Mouse (Mus musculus): ENCODE measurements at regions not wholly inside any gene's neighbourhood (a gene's known extent, or its start where the extent isn't known, plus 50 kb on each side); places are given as distances from the start of the nearest gene placed in this dataset.

GRCm38 (mm10) chr8:6775103-6775502, 1670.0 kb upstream of the Slc10a2 start:
- Histone ChIP-seq H3K4me2 (ENCODE audit: low read depth) (no peak overlapping the region), H3K36me3 (replicated peaks; ENCODE audit: control insufficient read depth, insufficient read depth, low read depth) (no peaks in the 10 kb centered on the region), H3K4me1 (replicated peaks; ENCODE audit: control insufficient read depth in 2 of 2, insufficient read depth in 2 of 2, low read length in 1 of 2) (no peaks in the 10 kb centered on the region), H3K27ac (no peak overlapping the region), H3K4me3 (ENCODE audit: insufficient read depth in 1 of 2, low read depth in 2 of 2, low read length in 2 of 2) (no peak overlapping the region), H3K9me3 (ENCODE audit: control insufficient read depth, low read length) (no peaks in the 10 kb centered on the region), H3K27me3 (ENCODE audit: control insufficient read depth, insufficient read depth, low read length) (no peaks in the 10 kb centered on the region), H3K9ac (replicated peaks) (no peak overlapping the region)
- WGBS (ENCODE audit: insufficient replicate concordance): 64% methylated on average over 3 of the region's 3 CpGs
- ATAC-seq (ENCODE audit: insufficient read depth) (no peak), DNase-seq (ENCODE audit: low read depth in 3 of 3, low spot score in 3 of 3) (no peak)
- TF ChIP-seq EP300 (IDR thresholded peaks at IDR 0.05; ENCODE audit: low read depth) (no peak), CTCF (IDR thresholded peaks at IDR 0.05; ENCODE audit: low read depth) (no peak)

GRCm38 (mm10) chr8:6729571-6729970, 1624.4 kb upstream of the Slc10a2 start:
- H3K4me3 ChIP-seq (ENCODE audit: insufficient read depth in 1 of 2, low read depth in 2 of 2, low read length in 2 of 2): no peak overlapping the region
- no peak overlapping the region for H3K27ac ChIP-seq
- no peaks in the 10 kb centered on the region for H3K9me3 ChIP-seq (ENCODE audit: control insufficient read depth, low read length)
- DNase-seq (ENCODE audit: low read depth in 3 of 3, low spot score in 3 of 3) (no peak), ATAC-seq (ENCODE audit: insufficient read depth) (no peak)
- H3K4me2 ChIP-seq (ENCODE audit: low read depth): no peak overlapping the region
- WGBS (ENCODE audit: insufficient replicate concordance): 55% methylated on average over 3 of the region's 3 CpGs
- no peaks in the 10 kb centered on the region for H3K36me3 ChIP-seq (replicated peaks; ENCODE audit: control insufficient read depth, insufficient read depth, low read depth)
- H3K27me3 ChIP-seq (ENCODE audit: control insufficient read depth, insufficient read depth, low read length): no peaks in the 10 kb centered on the region
- H3K9ac ChIP-seq (replicated peaks): no peak overlapping the region
- TF ChIP-seq EP300 (IDR thresholded peaks at IDR 0.05; ENCODE audit: low read depth): no peak
- no peak for TF ChIP-seq CTCF (IDR thresholded peaks at IDR 0.05; ENCODE audit: low read depth)
- H3K4me1 ChIP-seq (replicated peaks; ENCODE audit: control insufficient read depth in 2 of 2, insufficient read depth in 2 of 2, low read length in 1 of 2): no peaks in the 10 kb centered on the region

DNA sequence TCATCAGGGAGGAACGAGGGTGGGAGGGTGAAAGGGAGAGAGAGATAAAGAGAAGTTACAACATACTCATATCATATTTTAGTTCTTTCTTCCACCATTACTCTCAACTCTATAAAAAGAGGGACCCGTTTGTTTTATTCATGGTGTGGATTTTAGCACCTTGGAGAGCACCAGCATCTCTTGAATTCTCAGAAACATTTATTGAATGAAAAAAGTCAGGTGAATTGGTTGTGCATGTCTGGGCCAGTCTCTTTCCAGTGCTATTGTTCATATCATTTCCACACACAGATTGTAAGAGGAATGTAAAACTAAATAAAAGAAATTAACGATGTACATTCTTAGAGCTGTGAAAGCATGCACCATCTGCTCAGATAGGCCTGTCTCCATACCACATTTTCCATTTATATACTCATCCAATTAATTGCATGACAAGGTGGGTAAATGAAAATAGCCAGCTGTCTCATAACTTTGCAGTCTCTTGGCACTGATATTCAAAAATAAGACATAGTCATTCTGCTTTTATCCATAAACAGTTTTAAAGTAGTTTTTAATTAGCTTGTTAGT, 1603.8 kb upstream of the Slc10a2 start:
- no peak overlapping the region for H3K9ac ChIP-seq (replicated peaks)
- no peaks in the 10 kb centered on the region for H3K4me1 ChIP-seq (replicated peaks; ENCODE audit: control insufficient read depth in 2 of 2, insufficient read depth in 2 of 2, low read length in 1 of 2)
- no peak overlapping the region for H3K4me2 ChIP-seq (ENCODE audit: low read depth)
- no peak for DNase-seq (ENCODE audit: low read depth in 3 of 3, low spot score in 3 of 3)
- no peak for TF ChIP-seq CTCF (IDR thresholded peaks at IDR 0.05; ENCODE audit: low read depth)
- TF ChIP-seq EP300 (IDR thresholded peaks at IDR 0.05; ENCODE audit: low read depth): no peak
- H3K9me3 ChIP-seq (ENCODE audit: control insufficient read depth, low read length): no peaks in the 10 kb centered on the region
- H3K36me3 ChIP-seq (replicated peaks; ENCODE audit: control insufficient read depth, insufficient read depth, low read depth): no peaks in the 10 kb centered on the region
- H3K4me3 ChIP-seq (ENCODE audit: insufficient read depth in 1 of 2, low read depth in 2 of 2, low read length in 2 of 2): no peak overlapping the region
- no peak for ATAC-seq (ENCODE audit: insufficient read depth)
- 35% methylated on average over 3 of the region's 3 CpGs for WGBS (ENCODE audit: insufficient replicate concordance)
- H3K27me3 ChIP-seq (ENCODE audit: control insufficient read depth, insufficient read depth, low read length): no peaks in the 10 kb centered on the region
- no peak overlapping the region for H3K27ac ChIP-seq

GRCm38 (mm10) chr8:6688595-6688994, 1583.4 kb upstream of the Slc10a2 start:
- Histone ChIP-seq H3K9ac (replicated peaks) (no peak overlapping the region), H3K9me3 (ENCODE audit: control insufficient read depth, low read length) (no peaks in the 10 kb centered on the region), H3K4me1 (replicated peaks; ENCODE audit: control insufficient read depth in 2 of 2, insufficient read depth in 2 of 2, low read length in 1 of 2) (no peaks in the 10 kb centered on the region), H3K27me3 (ENCODE audit: control insufficient read depth, insufficient read depth, low read length) (no peaks in the 10 kb centered on the region), H3K4me3 (ENCODE audit: insufficient read depth in 1 of 2, low read depth in 2 of 2, low read length in 2 of 2) (no peak overlapping the region), H3K4me2 (ENCODE audit: low read depth) (no peak overlapping the region), H3K27ac (no peak overlapping the region), H3K36me3 (replicated peaks; ENCODE audit: control insufficient read depth, insufficient read depth, low read depth) (no peaks in the 10 kb centered on the region)
- 59% methylated on average over 4 of the region's 4 CpGs for WGBS (ENCODE audit: insufficient replicate concordance)
- DNase-seq (ENCODE audit: low read depth in 3 of 3, low spot score in 3 of 3): no peak
- no peak for ATAC-seq (ENCODE audit: insufficient read depth)
- no peak for TF ChIP-seq CTCF (IDR thresholded peaks at IDR 0.05; ENCODE audit: low read depth)
- no peak for TF ChIP-seq EP300 (IDR thresholded peaks at IDR 0.05; ENCODE audit: low read depth)

DNA sequence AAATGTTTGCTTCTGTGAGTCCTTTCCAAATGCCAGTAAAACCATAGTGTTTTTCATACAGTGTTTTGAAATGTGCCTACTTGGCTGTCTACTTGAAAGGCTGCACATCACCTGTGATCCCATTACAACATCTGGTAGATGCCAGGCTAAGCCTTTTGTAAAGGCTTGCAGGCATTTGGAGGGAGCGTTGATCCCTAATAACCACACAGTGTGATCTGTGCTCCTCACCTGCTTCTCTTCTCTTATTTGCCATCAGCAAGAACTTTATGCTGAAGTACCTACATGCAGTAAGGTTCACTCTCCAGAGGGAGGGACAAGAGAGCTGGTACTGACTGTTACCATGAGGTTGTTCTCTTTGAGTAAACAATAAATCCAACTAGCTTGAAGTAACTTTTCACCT, 1553.7 kb upstream of the Slc10a2 start:
- WGBS (ENCODE audit: insufficient replicate concordance): 67% methylated on average over 1 of the region's 1 CpGs
- Histone ChIP-seq H3K9ac (replicated peaks) (no peak overlapping the region), H3K27me3 (ENCODE audit: control insufficient read depth, insufficient read depth, low read length) (no peaks in the 10 kb centered on the region), H3K4me2 (ENCODE audit: low read depth) (no peak overlapping the region), H3K4me3 (ENCODE audit: insufficient read depth in 1 of 2, low read depth in 2 of 2, low read length in 2 of 2) (no peak overlapping the region), H3K9me3 (ENCODE audit: control insufficient read depth, low read length) (no peaks in the 10 kb centered on the region), H3K27ac (no peak overlapping the region), H3K4me1 (replicated peaks; ENCODE audit: control insufficient read depth in 2 of 2, insufficient read depth in 2 of 2, low read length in 1 of 2) (no peaks in the 10 kb centered on the region), H3K36me3 (replicated peaks; ENCODE audit: control insufficient read depth, insufficient read depth, low read depth) (no peaks in the 10 kb centered on the region)
- ATAC-seq (ENCODE audit: insufficient read depth) (no peak), DNase-seq (ENCODE audit: low read depth in 3 of 3, low spot score in 3 of 3) (no peak)
- TF ChIP-seq EP300 (IDR thresholded peaks at IDR 0.05; ENCODE audit: low read depth) (no peak), CTCF (IDR thresholded peaks at IDR 0.05; ENCODE audit: low read depth) (no peak)
